ENCODE assay signal across 14 mouse cellular contexts in genomic region chr1:37616569-37616968, GRCm38 (mm10).
DNase-seq lines count a peak whose midpoint lies in the region; ATAC-seq and TF ChIP-seq lines count a peak whose summit lies in the region.
"Had no signal": no experiment of that assay in that cellular context is flagged by ENCODE, and none has a peak within 500 bp of the region (broad histone marks: within the 10 kb centered on the region; RNA-seq: fewer than 3 reads in every experiment).

No protein-coding gene starts in this region.

- H3K4me1 ChIP-seq in lung, postnatal 0 days (ENCODE audit: insufficient read depth, low read depth, low read length), result peaks cover 2% of the 10 kb centered on the region; the same call in 1 of the 2 replicates
- peaks cover 2% of the 10 kb centered on the region; the same call in 1 of the 2 replicates for H3K4me1 ChIP-seq in lung, adult 2 months (ENCODE audit: control insufficient read depth, insufficient read depth, low read length)
- peaks cover 19% of the 10 kb centered on the region for H3K4me1 ChIP-seq in embryonic facial prominence, embryonic 15.5 days
- peaks cover 44% of the 10 kb centered on the region; the same call in 1 of the 2 replicates for H3K4me1 ChIP-seq in stomach, embryonic 14.5 days (ENCODE audit: control insufficient read depth, insufficient read depth, low read length)

- H3K9ac ChIP-seq in lung, postnatal 0 days (replicated peaks; ENCODE audit: low read depth), result no peak overlapping the region
- H3K9ac ChIP-seq in embryonic facial prominence, embryonic 15.5 days, result no peak overlapping the region
- no peak overlapping the region for H3K9ac ChIP-seq in stomach, embryonic 14.5 days (replicated peaks; ENCODE audit: low read depth, low read length)
- H3K9ac ChIP-seq: hindbrain, embryonic 14.5 days; liver, embryonic 14.5 days; midbrain, embryonic 12.5 days had no signal

- DNase-seq in lung, postnatal 0 days (ENCODE audit: low spot score), result no peak
- no peak for DNase-seq in lung, adult 2 months
- peak; percentile 36 to 72 for DNase-seq in thymus, postnatal 36 days
- DNase-seq in cerebellum, postnatal 25 days, result no peak
- no peak for DNase-seq in frontal cortex, postnatal 10 days (ENCODE audit: low spot score in 2 of 2)
- no peak for DNase-seq in layer of hippocampus, adult 2 months (ENCODE audit: low spot score in 2 of 2)
- DNase-seq: cerebellum, adult 11-12 months had no signal

- no peaks in the 10 kb centered on the region for H3K36me3 ChIP-seq in lung, postnatal 0 days (ENCODE audit: insufficient read depth, low read length)
- H3K36me3 ChIP-seq in embryonic facial prominence, embryonic 15.5 days, result no peaks in the 10 kb centered on the region
- H3K36me3 ChIP-seq in stomach, embryonic 14.5 days (ENCODE audit: control insufficient read depth, insufficient read depth, low read length), result no peaks in the 10 kb centered on the region
- H3K36me3 ChIP-seq: midbrain, embryonic 12.5 days had no signal

- no peak overlapping the region for H3K4me3 ChIP-seq in lung, postnatal 0 days (ENCODE audit: low read depth, low read length)
- no peak overlapping the region for H3K4me3 ChIP-seq in lung, adult 2 months (replicated peaks; ENCODE audit: extremely low read depth, low read depth, low read length)
- no peak overlapping the region for H3K4me3 ChIP-seq in embryonic facial prominence, embryonic 15.5 days (replicated peaks)
- no peak overlapping the region for H3K4me3 ChIP-seq in stomach, embryonic 14.5 days (ENCODE audit: low read depth, low read length)
- no peak overlapping the region for H3K4me3 ChIP-seq in layer of hippocampus, adult 2 months
- H3K4me3 ChIP-seq: midbrain, embryonic 12.5 days had no signal

- TF ChIP-seq CTCF in lung, postnatal 0 days (IDR thresholded peaks at IDR 0.05), result no peak
- TF ChIP-seq CTCF in lung, adult 2 months (IDR thresholded peaks at IDR 0.05; ENCODE audit: insufficient read depth, low read length), result no peak
- TF ChIP-seq CTCF in layer of hippocampus, adult 2 months (conservative IDR thresholded peaks at IDR 0.05), result no peak

- H3K27me3 ChIP-seq in lung, postnatal 0 days (replicated peaks; ENCODE audit: insufficient read depth, low read length), result no peaks in the 10 kb centered on the region
- no peaks in the 10 kb centered on the region for H3K27me3 ChIP-seq in embryonic facial prominence, embryonic 15.5 days
- no peaks in the 10 kb centered on the region for H3K27me3 ChIP-seq in stomach, embryonic 14.5 days (ENCODE audit: control insufficient read depth, insufficient read depth, low read length)
- H3K27me3 ChIP-seq: midbrain, embryonic 12.5 days had no signal

- peak; percentile 34 for ATAC-seq in lung, postnatal 0 days
- peak; percentile 54; the same call in 1 of the 2 replicates for ATAC-seq in embryonic facial prominence, embryonic 15.5 days (ENCODE audit: insufficient number of reproducible peaks, low FRiP score, low TSS enrichment, low read depth)
- peak; percentile 79 for ATAC-seq in stomach, embryonic 14.5 days (ENCODE audit: insufficient number of reproducible peaks, insufficient read depth, low FRiP score, low read depth)
- ATAC-seq: activated CD4-positive, CD25-positive, alpha-beta regulatory T cell, adult 4 months; CD4-positive, CD25-positive, alpha-beta regulatory T cell, adult 4 months had no signal

- 0 out of 2 replicates have a peak overlapping the region, but pooled peaks have one; percentile 34 for H3K27ac ChIP-seq in lung, postnatal 0 days (ENCODE audit: low read length)
- H3K27ac ChIP-seq in embryonic facial prominence, embryonic 15.5 days (replicated peaks), result peak overlapping the region; percentile 39
- peak overlapping the region; percentile 82; the same call in 1 of the 2 replicates for H3K27ac ChIP-seq in stomach, embryonic 14.5 days (ENCODE audit: low read length)
- no peak overlapping the region for H3K27ac ChIP-seq in layer of hippocampus, adult 2 months
- H3K27ac ChIP-seq: hindbrain, embryonic 14.5 days; liver, embryonic 14.5 days; midbrain, embryonic 12.5 days had no signal

- no peak for TF ChIP-seq EP300 in lung, postnatal 0 days (IDR thresholded peaks at IDR 0.05)

- no peaks in the 10 kb centered on the region for H3K9me3 ChIP-seq in lung, postnatal 0 days (ENCODE audit: low read length)
- no peaks in the 10 kb centered on the region for H3K9me3 ChIP-seq in embryonic facial prominence, embryonic 15.5 days (replicated peaks)
- H3K9me3 ChIP-seq in stomach, embryonic 14.5 days (ENCODE audit: control insufficient read depth, low read depth, low read length), result no peaks in the 10 kb centered on the region
- H3K9me3 ChIP-seq: midbrain, embryonic 12.5 days had no signal

- no peak for TF ChIP-seq POLR2A in lung, adult 2 months (IDR thresholded peaks at IDR 0.05; ENCODE audit: borderline replicate concordance, extremely low read depth, low read depth, low read length)

- H3K4me2 ChIP-seq in lung, postnatal 0 days (replicated peaks; ENCODE audit: low read depth, low read length), result no peak overlapping the region
- H3K4me2 ChIP-seq in embryonic facial prominence, embryonic 15.5 days (replicated peaks), result no peak overlapping the region
- H3K4me2 ChIP-seq in stomach, embryonic 14.5 days (replicated peaks; ENCODE audit: low read depth, low read length), result no peak overlapping the region
- H3K4me2 ChIP-seq: hindbrain, embryonic 14.5 days; midbrain, embryonic 12.5 days had no signal

- 18% methylated on average over 4 of the region's 4 CpGs for WGBS in lung, postnatal 0 days
- WGBS in lung, adult 2 months, result 36% methylated on average over 4 of the region's 4 CpGs
- WGBS in embryonic facial prominence, embryonic 15.5 days, result 22% methylated on average over 4 of the region's 4 CpGs
- WGBS in stomach, embryonic 14.5 days, result 14% methylated on average over 4 of the region's 4 CpGs

Comparison
In these comparisons a context has a peak if more than half of its experiments do, and no peak if none do; other contexts are left out.
1. DNase-seq: peak in thymus, postnatal 36 days (2 of 2); none in lung, postnatal 0 days (single experiment), lung, adult 2 months (single experiment), cerebellum, postnatal 25 days (0 of 2), frontal cortex, postnatal 10 days (0 of 2) and layer of hippocampus, adult 2 months (0 of 2).
2. Peak in every context shown above with its lines, with median percentiles within 50 percentile points of each other: ATAC-seq.